Comparison of ENCODE assay signal across 8 mouse cellular contexts in genomic region chr3:96332631-96333395, GRCm38 (mm10). TPM values are rescaled to one million over a fixed set of nuclear protein-coding genes. Genes with fewer than 3 reads are reported as not detected.
DNase-seq lines count a peak whose midpoint lies in the region; ATAC-seq and TF ChIP-seq lines count a peak whose summit lies in the region.

No protein-coding gene starts in this region.

- H3K9me3 ChIP-seq in heart, embryonic 11.5 days (replicated peaks; ENCODE audit: control insufficient read depth, low read length): no peaks in the 10 kb centered on the region
- H3K9me3 ChIP-seq in liver, embryonic 15.5 days (replicated peaks): no peaks in the 10 kb centered on the region

- H3K79me2 ChIP-seq in heart, adult 2 months (replicated peaks; ENCODE audit: control insufficient read depth, insufficient read depth, low read length): no peaks in the 10 kb centered on the region

- no peak for TF ChIP-seq POLR2A in heart, adult 2 months (IDR thresholded peaks at IDR 0.05; ENCODE audit: insufficient read depth, low read depth, low read length)

- intact Hi-C loops in heart, adult 2 months (cut with DNase I): no loop called here

- no peak for TF ChIP-seq CTCF in heart, adult 2 months (IDR thresholded peaks at IDR 0.05)

- no peak overlapping the region for H3K27ac ChIP-seq in heart, embryonic 11.5 days (ENCODE audit: low read depth, low read length)
- no peak overlapping the region for H3K27ac ChIP-seq in heart, adult 2 months
- H3K27ac ChIP-seq in liver, embryonic 15.5 days (replicated peaks): no peak overlapping the region

- H3K36me3 ChIP-seq in heart, embryonic 11.5 days (ENCODE audit: control insufficient read depth, insufficient read depth, low read length): no peaks in the 10 kb centered on the region
- no peaks in the 10 kb centered on the region for H3K36me3 ChIP-seq in heart, adult 2 months (ENCODE audit: control insufficient read depth, insufficient read depth, low read length)
- no peaks in the 10 kb centered on the region for H3K36me3 ChIP-seq in liver, embryonic 15.5 days (replicated peaks)

- DNase-seq in heart, adult 2 months: no peak
- DNase-seq in kidney, adult 8-10 months: no peak
- DNase-seq in ovary, postnatal 10 days (ENCODE audit: low spot score): no peak

- ATAC-seq in heart, embryonic 11.5 days (replicated peaks; ENCODE audit: insufficient number of reproducible peaks, low FRiP score, low TSS enrichment): no peak
- ATAC-seq in CD4-positive, CD25-positive, alpha-beta regulatory T cell, adult 4 months: peak; percentile 44
- 0 out of 2 replicates have a peak, but pooled peaks have one; percentile 15 for ATAC-seq in common myeloid progenitor, adult 5-6 weeks (replicated peaks; ENCODE audit: low read depth, poor library complexity, severe bottlenecking)
- ATAC-seq in liver, embryonic 15.5 days (ENCODE audit: insufficient read depth): peak; percentile 37
- ATAC-seq in granulocyte monocyte progenitor cell, adult 5-6 weeks (replicated peaks; ENCODE audit: poor library complexity, severe bottlenecking): no peak

- WGBS in heart, embryonic 11.5 days (ENCODE audit: insufficient replicate concordance): 3% methylated on average over 27 of the region's 27 CpGs
- 8% methylated on average over 27 of the region's 27 CpGs for WGBS in heart, adult 2 months
- WGBS in liver, embryonic 15.5 days (ENCODE audit: insufficient replicate concordance): 1% methylated on average over 27 of the region's 27 CpGs

- H3K9ac ChIP-seq in heart, embryonic 11.5 days (ENCODE audit: low read depth, low read length): no peak overlapping the region
- H3K9ac ChIP-seq in heart, adult 2 months (ENCODE audit: low read depth, low read length): no peak overlapping the region
- H3K9ac ChIP-seq in liver, embryonic 15.5 days: no peak overlapping the region

- peak overlapping the region; percentile 48 for H3K4me3 ChIP-seq in heart, embryonic 11.5 days (ENCODE audit: low read depth, low read length)
- no peak overlapping the region for H3K4me3 ChIP-seq in heart, adult 2 months
- H3K4me3 ChIP-seq in liver, embryonic 15.5 days (replicated peaks): peak overlapping the region; percentile 39

- H3K4me2 ChIP-seq in heart, embryonic 11.5 days: peak overlapping the region; percentile 80
- H3K4me2 ChIP-seq in liver, embryonic 15.5 days: peak overlapping the region; percentile 60

- H3K27me3 ChIP-seq in heart, embryonic 11.5 days (ENCODE audit: control insufficient read depth, insufficient read depth, low read length): peaks cover 53% of the 10 kb centered on the region
- peaks cover 31% of the 10 kb centered on the region for H3K27me3 ChIP-seq in heart, adult 2 months (ENCODE audit: control insufficient read depth, insufficient read depth, low read length)
- peaks cover 98% of the 10 kb centered on the region for H3K27me3 ChIP-seq in liver, embryonic 15.5 days

- TF ChIP-seq EP300 in heart, adult 2 months (IDR thresholded peaks at IDR 0.05; ENCODE audit: insufficient read depth, low read depth, low read length): no peak

- H3K4me1 ChIP-seq in heart, embryonic 11.5 days (ENCODE audit: control insufficient read depth, insufficient read depth, low read length): peaks cover 6% of the 10 kb centered on the region; the same call in 1 of the 2 replicates
- H3K4me1 ChIP-seq in heart, adult 2 months (ENCODE audit: control insufficient read depth, insufficient read depth, low read length): peaks cover 2% of the 10 kb centered on the region
- peaks cover 21% of the 10 kb centered on the region for H3K4me1 ChIP-seq in liver, embryonic 15.5 days (replicated peaks)

RNA-seq across cellular contexts. Expression of gene Fcgr1, which starts 39.0 kb away (rescaled TPM):
- polyA plus RNA-seq in heart, embryonic 11.5 days (2014; fragmentation: Nextera tagmentation; extraction: Ambion mirVana): 0.89 and 1.3 TPM in 2 replicates
- 1 to 10 TPM; 1.2 to 1.3 TPM for total RNA-seq in heart, adult 2 months (2021)
- 1.1 and 2.4 TPM in 2 replicates for polyA plus RNA-seq in heart, adult 2 months (2012; rRNA removed)
- polyA plus RNA-seq in CD4-positive, CD25-positive, alpha-beta regulatory T cell, adult 4 months (2017; shearing (Covaris generic)): under 1 TPM in 1 of 2 experiments, not detected in 1; 0.46 TPM
- total RNA-seq in common myeloid progenitor, adult 5-6 weeks (2017): not detected in 2 replicates
- polyA plus RNA-seq in liver, embryonic 15.5 days (2015; fragmentation: Nextera tagmentation; extraction: Ambion mirVana): 4.4 and 4.7 TPM in 2 replicates
- total RNA-seq in granulocyte monocyte progenitor cell, adult 5-6 weeks (2014; fragmentation: Nextera tagmentation): not detected in 2 replicates
- 0.04 and 4.6 TPM in 2 replicates for total RNA-seq in granulocyte monocyte progenitor cell, adult 5-6 weeks (2017)

Comparison
In these comparisons a context has a peak if more than half of its experiments do, and no peak if none do; other contexts are left out.
1. ATAC-seq: peak in CD4-positive, CD25-positive, alpha-beta regulatory T cell, adult 4 months (single experiment), common myeloid progenitor, adult 5-6 weeks (single experiment) and liver, embryonic 15.5 days (single experiment); none in heart, embryonic 11.5 days (single experiment) and granulocyte monocyte progenitor cell, adult 5-6 weeks (single experiment).